Mouse (Mus musculus) megakaryocyte-erythroid progenitor cell, adult 5-6 weeks (primary cell): ENCODE data around the gene Prdm10. TPM values are rescaled to one million over a fixed set of nuclear protein-coding genes. Genes with fewer than 3 reads are reported as not detected.

Source experiments
- ATAC-seq: replicated peaks from 2 replicates; pipeline ENCODE4 v1.8.0; 2016; ENCODE audit warnings: mild to moderate bottlenecking, inconsistent platforms; ENCODE audit not compliant: severe bottlenecking, poor library complexity, low FRiP score, low TSS enrichment
- total RNA-seq, 2 experiments: library from RNA; stranded (forward) in 1 of 2; stranded (reverse) in 1 of 2; fragments of 200-1000, 215-1000 nt in 1 of 2; fragments of >200 nt in 1 of 2; fragmentation: Nextera tagmentation in 1 of 2; gene quantifications; 2 replicates each; pipeline ENCODE4 v1.2.3; 2014 to 2017

The Prdm10 gene
- total RNA-seq, 2 experiments from 2014 or later: 8.8 to 14.0 TPM

DNA sequence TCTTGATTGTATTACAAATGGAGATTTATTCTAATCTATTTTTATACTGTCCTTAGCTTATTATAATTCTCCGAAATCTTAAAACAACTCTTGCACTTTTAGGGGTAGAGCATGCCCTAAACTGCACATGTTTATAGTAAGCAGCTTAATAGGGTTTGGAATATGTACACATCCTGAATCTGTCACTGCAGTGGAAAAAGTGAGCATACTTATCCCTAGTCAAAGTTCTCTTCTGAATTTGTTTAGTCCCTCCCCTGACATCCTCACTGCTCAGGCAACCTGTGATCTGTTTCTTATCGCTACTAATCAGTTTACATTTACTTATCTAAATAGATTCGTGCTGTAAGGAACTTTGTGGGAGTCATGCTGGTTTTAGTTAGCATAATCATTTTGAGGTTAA, 22.1 kb upstream of the Prdm10 start:
- ATAC-seq: no peak

DNA sequence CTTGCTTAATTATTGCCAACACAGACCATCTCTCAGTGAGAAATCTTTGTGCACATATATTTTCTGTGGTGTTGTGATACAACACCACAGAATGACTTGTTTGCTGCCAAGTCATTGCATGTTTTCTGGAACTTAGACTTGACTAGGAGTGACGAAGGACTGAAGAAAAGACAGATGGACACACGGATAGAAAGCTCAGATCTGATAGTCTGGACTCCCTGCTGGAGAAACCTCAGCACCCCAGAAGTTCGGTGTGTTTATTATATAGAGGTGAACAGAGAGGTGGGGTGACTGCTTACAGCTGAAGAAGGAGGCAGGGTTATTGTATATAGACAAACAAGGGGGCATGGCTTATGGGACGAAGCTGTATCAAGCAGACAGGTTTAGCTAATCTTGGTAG, 20.1 kb upstream of the Prdm10 start:
- ATAC-seq: peak; percentile 71

DNA sequence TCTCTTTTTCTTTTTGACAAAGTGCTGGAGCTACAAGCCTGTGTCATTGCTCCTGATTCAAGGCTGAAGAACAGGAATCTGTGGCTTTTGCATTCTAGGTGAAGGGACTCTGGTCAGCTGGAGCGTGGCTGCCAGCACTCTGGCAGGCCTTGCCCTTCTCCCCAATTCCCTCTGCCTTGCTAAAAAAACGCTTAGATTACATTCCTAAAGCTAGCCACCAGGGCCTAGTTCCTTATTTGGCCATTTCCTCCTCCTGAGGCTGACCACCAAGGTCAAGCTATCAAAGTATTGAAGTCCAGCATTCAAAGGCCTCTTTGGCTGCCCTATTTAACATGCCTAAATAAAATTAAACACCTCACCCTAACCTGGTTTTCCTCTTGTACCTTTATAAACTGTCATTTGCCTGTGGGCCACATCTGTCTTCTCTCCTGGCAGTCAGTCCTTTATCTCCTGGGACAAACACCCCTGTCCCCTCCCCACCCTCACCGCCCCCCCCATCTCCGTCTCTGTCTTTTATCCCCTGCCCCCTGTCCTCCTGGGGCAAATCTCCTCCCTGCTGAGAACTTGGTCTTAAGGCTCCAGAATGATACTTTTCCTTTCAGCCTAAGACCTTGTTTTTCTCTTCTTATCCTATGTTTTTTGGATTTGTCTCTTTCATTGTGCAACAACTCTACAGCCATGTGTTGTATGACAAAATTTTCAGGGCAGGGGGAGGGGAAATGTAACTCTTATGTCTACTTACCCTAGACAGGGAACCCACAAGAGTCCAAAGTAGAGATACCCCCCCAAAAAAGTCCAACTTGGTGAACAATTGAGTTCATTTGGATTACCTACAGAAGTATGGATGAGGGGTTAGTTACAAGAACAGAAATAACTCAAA, 17.9 kb upstream of the Prdm10 start:
- ATAC-seq: no peak

DNA sequence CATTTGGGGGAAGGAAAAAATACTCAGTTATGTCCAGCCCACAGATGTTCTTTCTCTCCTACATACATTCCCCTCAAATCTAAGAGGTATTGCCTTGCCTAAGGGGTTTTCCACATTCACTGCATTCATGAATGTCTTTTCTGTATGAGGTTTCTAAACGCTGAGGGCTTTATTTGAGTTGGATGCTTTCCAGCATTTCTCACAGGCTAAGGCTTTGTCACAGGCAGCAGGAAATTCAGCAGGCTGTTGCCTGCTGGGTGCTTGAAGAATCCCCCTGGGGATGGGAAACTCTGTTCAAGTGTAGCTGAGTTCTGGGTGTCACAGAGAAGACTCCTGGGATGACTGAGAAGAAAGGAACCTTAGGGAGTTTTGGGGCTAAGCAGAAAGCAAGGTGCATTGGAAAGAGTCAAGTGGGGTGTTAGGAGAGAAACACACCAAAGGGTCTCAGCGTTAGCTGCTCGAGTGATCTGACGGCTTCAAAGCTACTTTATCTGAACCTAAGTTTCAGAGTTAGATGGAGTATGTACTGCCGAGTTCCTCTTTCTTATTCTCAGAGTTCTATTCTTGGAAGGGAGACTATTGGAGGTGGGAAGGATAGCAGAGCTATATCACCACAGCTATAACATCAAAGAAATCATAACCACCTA, 14.2 kb upstream of the Prdm10 start:
- 0 out of 2 replicates have a peak, but pooled peaks have one; percentile 19 for ATAC-seq

DNA sequence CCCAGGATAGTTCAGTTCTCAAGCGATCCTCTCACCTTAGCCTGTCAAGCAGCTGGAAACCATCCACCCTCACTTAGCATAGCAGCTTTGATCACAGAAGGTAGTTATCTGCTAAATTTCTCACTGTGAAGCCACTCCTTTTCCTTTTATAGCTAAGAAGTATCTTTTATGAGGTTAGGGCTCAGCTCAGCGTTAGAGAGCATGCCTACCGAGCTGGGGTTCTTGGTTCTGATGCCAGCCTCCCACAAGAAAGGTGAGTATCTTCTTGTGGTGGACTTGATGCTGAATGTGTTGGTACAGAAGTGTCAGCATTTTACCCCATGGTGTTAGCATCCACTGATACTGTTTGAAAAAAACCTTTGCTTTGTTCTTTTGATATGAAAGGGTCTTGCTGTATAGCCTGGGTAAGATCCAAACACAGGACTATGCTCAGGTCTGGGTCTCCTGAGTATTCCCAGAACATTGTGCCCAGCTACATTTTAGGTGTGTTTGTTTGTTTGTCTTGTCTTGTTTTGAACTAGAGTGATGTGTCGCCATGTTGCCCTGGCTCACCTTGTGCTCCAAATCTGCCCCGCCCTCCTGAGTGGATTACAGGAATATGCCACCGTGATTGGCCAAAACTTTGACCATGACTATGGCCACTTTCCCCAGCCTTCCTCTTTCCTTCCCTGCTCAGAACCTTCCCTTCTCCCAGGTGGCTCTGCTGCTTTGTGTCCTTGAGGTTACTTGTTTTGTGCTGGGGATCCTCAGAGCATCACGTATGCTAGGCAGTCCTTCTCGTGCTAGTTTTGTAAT, 8.9 kb upstream of the Prdm10 start:
- ATAC-seq: no peak

DNA sequence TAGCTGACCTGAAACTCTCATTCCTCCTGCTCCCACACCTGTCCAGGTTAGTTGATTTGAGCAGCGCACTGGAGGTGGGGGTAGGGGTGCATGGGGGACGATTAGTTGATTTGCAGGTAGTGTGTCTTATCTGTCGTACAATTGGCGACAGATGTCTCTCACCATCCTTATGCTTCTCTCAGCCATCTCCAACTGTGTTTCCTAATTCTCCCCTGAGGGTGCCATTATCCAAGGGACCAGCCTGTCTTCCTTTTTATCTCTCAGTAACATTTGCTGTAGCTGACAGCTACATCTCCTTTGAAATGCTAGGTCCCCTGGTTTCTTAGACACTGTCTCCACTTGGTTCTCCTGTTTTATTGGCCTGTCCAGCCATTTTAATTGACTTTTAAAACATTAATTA, 8.2 kb upstream of the Prdm10 start:
- ATAC-seq: peak; percentile 91

DNA sequence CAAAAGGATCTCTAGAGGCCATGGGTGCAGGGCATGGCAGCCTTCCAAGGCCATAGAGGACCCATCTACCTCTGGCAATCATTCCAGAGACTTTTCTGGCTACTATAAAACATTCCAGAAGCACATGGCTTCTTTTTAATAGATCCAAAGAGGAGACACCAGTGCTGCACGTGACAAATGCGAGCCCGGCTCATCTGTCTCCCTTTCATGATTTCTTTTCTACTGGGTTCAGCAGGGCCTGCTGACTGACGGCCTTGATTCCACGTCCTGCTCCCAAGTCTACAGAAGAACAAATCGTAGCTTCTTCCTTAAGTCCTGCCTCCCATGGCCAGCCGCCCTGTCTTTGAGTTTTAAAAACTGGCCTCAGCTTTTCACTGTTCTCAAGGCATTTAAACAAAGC, 1.7 kb upstream of the Prdm10 start:
- no peak for ATAC-seq

DNA sequence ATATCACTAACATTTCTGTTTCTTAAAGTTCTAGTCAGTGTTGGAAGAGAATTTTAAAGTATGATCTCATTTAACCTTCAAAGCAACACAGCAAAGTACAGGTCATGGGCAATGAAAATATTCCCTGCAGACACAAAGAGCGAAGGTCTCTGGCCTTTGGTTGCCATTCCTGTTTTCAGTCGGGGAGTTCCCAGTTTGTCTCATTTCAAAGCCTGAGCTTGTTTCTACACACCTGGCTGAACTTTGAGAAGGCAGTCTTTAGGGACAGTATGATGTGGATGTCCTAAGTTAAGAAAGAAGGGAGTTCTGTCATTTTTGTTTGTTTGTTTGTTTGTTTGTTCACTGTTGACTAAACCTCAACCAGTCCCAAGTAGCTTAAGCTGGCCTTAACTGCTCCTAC, 1.0 kb upstream of the Prdm10 start:
- no peak for ATAC-seq

DNA sequence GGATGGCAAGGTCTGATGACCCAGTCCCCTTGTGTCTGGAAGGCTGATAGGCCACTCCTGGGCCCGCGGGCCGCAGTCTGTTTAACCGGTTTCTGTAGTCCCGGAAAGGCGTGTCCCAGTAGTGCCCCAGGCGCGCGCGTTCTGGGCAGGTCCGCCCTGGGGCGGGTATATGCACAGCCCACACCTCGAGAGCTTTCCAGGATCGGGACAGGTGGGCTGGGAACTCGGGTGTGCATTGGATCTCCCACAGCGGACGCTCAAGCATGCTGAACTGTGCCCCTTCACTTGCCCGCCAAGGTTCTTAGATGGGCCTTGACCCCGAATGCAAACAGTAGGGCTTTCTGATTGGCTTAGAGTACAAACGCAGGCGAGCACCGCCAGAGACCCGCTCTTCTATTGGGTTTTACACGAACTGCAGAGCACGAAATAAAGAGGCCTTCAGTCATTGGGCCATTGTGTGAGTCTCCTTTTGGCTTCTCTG, 413 bp upstream of the Prdm10 start:
- ATAC-seq: peak; percentile 76

DNA sequence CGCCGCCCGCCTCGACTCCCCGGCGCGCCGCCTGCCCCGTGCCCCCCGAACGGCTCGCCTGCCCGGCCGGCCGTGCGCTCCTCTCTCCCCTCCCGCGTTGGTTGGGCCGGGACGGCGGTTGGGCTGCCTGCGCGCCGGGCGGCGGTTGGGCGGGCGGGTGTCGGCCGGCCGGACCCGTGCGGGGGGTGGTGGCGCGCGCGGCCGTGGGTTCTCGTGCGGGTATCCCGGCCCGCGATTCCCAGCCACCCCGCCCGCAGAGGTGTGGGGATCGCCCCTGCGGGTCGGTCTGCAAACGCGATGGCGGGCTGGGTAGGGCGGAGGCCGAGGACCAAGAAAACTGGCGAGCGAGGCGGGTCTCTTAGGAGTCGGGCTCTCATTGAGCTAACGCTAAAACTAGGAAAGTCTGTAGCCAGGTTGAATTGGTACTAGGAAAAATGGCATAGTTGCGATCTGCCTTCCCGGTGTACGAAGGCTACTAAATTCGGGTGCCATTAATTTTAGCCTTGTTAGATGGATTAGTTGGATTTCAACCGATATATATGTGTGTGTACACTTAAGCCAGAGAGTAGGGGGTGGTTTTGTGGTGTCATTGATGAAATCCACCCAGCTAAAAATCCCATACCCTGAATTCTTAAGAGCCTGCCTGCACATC, 799 bp downstream of the Prdm10 start:
- ATAC-seq: peak; percentile 3; the same call in 1 of the 2 replicates

DNA sequence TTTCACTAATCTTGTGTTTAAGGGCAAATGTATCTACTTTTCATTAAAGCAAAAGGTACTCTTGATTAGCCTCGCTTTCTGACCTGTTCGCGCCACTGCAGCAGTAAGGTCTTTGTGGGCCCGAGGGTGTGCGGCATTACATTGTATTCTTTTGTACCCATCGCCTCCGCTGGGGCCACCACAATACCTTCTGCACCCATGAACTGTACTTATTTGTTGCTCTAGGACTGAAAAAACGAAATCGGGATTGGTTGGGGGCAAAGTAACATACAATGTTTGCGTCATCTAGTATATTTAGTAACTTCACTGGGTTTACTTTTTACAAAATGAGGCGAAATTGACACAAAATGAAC, 1.3 kb downstream of the Prdm10 start:
- ATAC-seq: no peak

DNA sequence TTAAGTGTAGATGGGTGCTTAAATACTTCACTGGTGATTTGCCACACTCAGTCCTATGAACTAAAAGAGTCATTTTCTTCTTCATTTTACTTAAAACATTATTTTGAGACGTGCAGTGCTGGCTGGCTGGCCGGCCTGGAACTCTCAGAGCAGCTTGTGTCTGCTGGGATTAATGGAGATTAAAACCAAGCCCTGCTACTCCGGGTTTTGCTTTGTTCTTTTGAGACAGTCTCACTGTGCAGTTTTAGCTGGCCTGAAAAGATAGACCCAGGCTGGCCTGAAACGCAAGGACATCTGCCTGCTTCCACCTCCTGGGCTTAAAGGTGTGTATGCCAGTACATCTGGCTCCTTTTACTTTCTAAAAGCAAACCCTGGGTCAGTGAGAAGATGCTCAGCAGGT, 2.2 kb downstream of the Prdm10 start:
- ATAC-seq: no peak

DNA sequence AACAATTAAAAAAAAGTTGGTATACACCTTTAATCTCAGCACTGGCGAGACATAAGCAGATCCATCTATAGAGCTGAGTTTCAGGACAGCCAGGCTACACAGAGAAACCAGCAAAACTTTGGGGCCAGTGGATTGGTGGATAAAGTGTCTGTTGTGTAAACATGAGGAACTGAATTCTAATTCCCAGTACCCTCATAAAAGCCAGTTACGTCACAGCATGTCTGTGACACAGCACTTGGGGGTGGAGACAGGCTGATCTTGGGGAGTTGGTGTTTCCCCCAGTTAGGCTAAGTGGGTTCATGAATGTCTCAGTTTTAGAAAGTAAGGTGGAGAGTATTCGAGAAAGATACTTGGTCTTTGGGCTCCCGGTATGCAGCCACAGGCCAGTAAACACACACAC, 2.7 kb downstream of the Prdm10 start:
- no peak for ATAC-seq

DNA sequence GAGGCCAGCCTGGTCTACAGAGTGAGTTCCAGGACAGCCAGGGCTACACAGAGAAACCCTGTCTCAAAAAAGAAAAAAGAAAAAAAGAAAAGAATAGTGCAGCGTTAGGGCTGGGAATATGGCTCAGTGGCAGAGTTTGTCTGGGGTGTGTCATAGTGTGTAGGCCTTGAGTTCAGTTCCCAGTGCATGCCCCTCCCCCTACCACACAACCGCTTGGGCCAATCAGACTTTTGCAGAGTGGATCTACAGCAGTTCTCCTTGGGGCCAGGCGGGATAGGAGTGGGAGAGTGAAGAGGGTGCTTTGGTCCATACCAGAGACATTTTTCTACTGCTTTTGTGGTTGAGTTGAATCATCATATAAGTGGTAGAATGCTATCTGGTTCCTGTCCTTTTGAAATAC, 3.6 kb downstream of the Prdm10 start:
- no peak for ATAC-seq

DNA sequence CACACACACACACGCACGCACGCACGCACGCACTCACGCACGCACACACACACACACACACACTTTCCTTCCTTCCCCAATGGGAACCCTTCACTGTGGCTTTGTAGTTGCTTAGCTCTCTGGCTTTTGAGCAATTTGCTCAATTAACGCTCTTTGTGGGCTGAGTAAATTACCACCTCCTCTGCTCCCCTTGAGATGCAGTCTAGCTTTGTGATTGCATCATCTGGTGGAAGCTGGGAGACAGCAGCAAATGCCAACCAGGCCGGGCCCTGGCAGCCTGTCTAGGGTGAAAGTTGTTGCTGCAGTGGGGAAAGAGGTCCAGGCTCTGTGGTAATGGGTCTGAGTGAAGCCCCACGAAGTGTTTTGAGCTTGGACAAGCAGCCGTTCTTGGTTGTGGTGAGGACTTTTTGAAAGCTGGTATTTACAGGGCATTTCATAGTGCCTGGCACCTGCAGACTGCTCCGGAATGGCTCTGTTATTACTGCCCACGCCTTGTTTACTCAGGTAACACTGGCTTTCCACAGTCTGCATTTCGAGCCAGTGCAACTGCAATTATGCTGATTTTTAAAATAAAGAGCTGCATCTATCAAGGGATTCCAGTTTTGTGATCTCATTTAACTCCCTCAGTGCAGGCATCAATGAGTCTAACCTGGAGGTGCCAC, 10.0 kb downstream of the Prdm10 start:
- no peak for ATAC-seq

DNA sequence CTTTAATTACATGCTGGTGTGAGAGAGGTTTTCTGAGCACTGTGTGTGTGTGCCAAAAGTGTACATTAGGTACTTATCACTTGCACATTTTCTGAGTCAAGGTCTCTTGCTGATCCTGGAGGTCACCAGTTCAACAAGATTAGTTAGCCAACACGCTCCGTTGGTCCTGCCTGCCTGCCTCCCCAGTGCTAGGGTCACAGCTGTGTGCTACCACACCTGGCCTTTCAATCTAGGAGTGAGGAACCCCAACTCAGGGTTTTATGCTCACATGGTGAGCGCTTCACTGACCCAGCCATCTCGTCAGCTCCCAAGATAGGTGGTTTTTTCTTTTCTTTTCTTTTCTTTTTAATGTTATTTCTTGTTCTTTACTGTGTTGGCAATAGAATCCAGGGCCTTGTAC, 11.6 kb downstream of the Prdm10 start:
- 0 out of 2 replicates have a peak, but pooled peaks have one; percentile 23 for ATAC-seq

DNA sequence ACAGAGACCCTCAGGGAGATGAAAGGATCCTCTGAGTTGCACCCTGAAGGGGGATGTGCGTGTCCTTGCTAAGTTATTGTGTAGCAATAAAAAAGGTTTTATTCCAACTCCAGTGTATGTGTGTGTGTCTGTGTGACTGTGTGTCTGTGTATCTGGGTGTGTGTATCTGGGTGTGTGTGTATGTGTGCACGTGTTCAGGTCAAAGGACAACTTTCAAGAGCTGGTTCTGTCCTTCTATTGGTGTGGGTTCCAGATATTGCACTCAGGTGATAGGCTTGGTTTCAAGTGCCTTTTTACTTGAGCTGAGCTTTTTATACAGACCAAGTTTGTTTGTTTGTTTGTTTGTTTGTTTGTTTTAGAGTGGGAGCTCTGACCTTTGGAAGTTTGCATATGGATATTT, 12.9 kb downstream of the Prdm10 start:
- ATAC-seq: no peak

DNA sequence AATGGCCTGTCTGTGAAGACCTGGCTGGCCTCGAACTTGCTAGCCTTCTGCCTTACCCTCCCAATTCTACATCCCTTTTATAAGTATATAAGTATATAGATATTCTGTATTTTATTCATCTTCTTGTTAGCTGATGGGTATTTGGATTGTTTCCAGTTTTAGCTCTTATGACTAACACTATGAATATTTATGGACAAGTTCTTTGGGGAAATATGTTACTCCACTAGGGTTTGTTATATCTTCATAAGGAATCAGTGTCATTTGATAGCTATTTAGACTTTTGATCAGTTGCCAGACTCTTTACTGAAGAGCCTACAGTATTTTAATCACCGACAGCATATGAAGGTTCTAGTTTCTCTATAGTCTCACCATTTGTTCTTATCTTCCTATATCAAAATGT, 15.0 kb downstream of the Prdm10 start:
- ATAC-seq: no peak

DNA sequence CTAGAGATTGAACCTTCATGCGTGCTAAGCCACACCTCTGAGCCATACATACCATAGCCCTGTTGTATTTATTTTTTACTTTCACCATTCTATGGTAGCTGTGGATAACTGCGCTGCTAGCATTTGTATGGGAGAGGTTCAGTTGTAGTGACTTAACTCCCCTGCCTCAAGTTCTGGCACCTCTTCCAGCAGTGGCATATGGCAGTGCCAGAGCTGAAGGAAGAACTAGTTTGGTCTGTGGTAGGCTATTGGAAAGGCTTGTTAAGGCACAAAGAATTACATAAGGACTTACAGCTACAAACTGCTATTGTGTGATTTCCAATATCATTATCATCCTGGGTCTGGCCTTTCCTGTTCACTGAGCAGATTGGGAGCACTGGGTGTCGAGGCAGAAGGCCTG, 16.0 kb downstream of the Prdm10 start:
- ATAC-seq: no peak
